ENCODE assay signal across 24 mouse cellular contexts in the genomic region with DNA sequence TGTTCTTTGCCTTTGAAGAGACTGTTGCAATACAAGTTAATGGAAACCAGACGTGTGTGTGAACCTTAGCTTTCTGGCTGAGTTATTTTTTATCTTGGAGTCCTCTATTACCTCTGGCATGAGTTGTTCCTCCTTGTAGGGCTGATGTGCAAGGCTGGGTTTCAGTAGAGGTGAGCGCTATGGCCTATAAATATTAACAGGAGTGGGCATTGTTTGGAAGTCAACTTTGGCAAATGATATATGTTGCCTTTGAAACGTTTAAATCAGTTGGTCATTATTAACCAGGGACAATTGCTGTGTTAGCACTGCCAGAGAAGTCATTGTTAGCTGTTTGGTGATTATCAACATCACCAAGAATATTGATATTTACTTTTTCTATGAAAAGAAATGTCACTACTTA.
DNase-seq lines count a peak whose midpoint lies in the region; ATAC-seq lines count a peak whose summit lies in the region.
"Had no signal": no experiment of that assay in that cellular context is flagged by ENCODE, and none has a peak within 500 bp of the region (broad histone marks: within the 10 kb centered on the region; RNA-seq: fewer than 3 reads in every experiment).

No protein-coding gene starts in this region.

- H3K9ac ChIP-seq in kidney, embryonic 14.5 days (ENCODE audit: low read depth, low read length), result no peak overlapping the region
- H3K9ac ChIP-seq: forebrain, embryonic 13.5 days; forebrain, postnatal 0 days; heart, embryonic 15.5 days; hindbrain, embryonic 13.5 days had no signal

- H3K9me3 ChIP-seq in kidney, embryonic 14.5 days (ENCODE audit: control insufficient read depth, low read length), result no peaks in the 10 kb centered on the region
- H3K9me3 ChIP-seq: forebrain, embryonic 13.5 days; G1E; heart, embryonic 15.5 days; hindbrain, embryonic 13.5 days had no signal

- H3K4me2 ChIP-seq in kidney, embryonic 14.5 days (replicated peaks; ENCODE audit: low read depth, low read length), result no peak overlapping the region
- H3K4me2 ChIP-seq: forebrain, embryonic 13.5 days; heart, embryonic 11.5 days; heart, embryonic 15.5 days; hindbrain, embryonic 13.5 days had no signal

- no peak for ATAC-seq in kidney, embryonic 14.5 days (ENCODE audit: low FRiP score, low TSS enrichment)
- ATAC-seq: activated CD4-positive, CD25-positive, alpha-beta regulatory T cell, adult 4 months; CD4-positive, CD25-positive, alpha-beta regulatory T cell, adult 4 months; forebrain, embryonic 13.5 days; forebrain, postnatal 0 days; hindbrain, postnatal 0 days; Patski had no signal

- no peak overlapping the region for H3K4me3 ChIP-seq in kidney, embryonic 14.5 days (ENCODE audit: low read length)
- H3K4me3 ChIP-seq: forebrain, embryonic 13.5 days; heart, adult 2 months; heart, embryonic 15.5 days; hindbrain, embryonic 13.5 days had no signal

- no peaks in the 10 kb centered on the region for H3K36me3 ChIP-seq in kidney, embryonic 14.5 days (ENCODE audit: control insufficient read depth, insufficient read depth, low read length)
- H3K36me3 ChIP-seq: G1E; heart, embryonic 15.5 days; hindbrain, embryonic 13.5 days had no signal

- no peaks in the 10 kb centered on the region for H3K27me3 ChIP-seq in kidney, embryonic 14.5 days (ENCODE audit: control insufficient read depth, insufficient read depth, low read length)
- H3K27me3 ChIP-seq: forebrain, embryonic 13.5 days; heart, embryonic 15.5 days; hindbrain, embryonic 13.5 days; Patski had no signal

- WGBS in kidney, embryonic 14.5 days, result 45% methylated on average over 3 of the region's 3 CpGs

- H3K27ac ChIP-seq in kidney, embryonic 14.5 days (ENCODE audit: low read depth, low read length), result no peak overlapping the region
- H3K27ac ChIP-seq: forebrain, embryonic 13.5 days; heart, adult 2 months; heart, embryonic 15.5 days; hindbrain, embryonic 13.5 days; hindbrain, postnatal 0 days had no signal

- no peaks in the 10 kb centered on the region for H3K4me1 ChIP-seq in kidney, embryonic 14.5 days (ENCODE audit: control insufficient read depth, insufficient read depth, low read length)

- peak; percentile 43 for DNase-seq in kidney, adult 9 months
- peak; percentile 3 to 6 for DNase-seq in kidney, postnatal 36 days
- no peak for DNase-seq in kidney, postnatal 4 days
- peak; percentile 17 for DNase-seq in embryo, embryonic 10.5 days (ENCODE audit: low spot score)
- DNase-seq in MN1 (ENCODE audit: low spot score), result no peak
- DNase-seq: adrenal gland, postnatal 14 days; B cell, adult 2 months; cerebellum, adult 11-12 months; cerebellum, adult 9-10 months; cerebellum, postnatal 25 days; forebrain, postnatal 0 days; gastrocnemius, postnatal 14 days; heart, adult 2 months; heart, postnatal 14 days had no signal

Comparison
In these comparisons a context has a peak if more than half of its experiments do, and no peak if none do; other contexts are left out.
1. DNase-seq: peak in kidney, adult 9 months (single experiment), kidney, postnatal 36 days (2 of 2) and embryo, embryonic 10.5 days (single experiment); none in kidney, postnatal 4 days (0 of 2) and MN1 (single experiment).